Mouse (Mus musculus): Measurements from ENCODE around the gene Tenm3. TPM values are rescaled to one million over a fixed set of nuclear protein-coding genes. Genes with fewer than 3 reads are reported as not detected.

Gene Tenm3
- polyA plus RNA-seq, 1 experiment from 2014 or later, result 4.7 TPM

- Histone ChIP-seq H3K4me2 (ENCODE audit: low read depth, low read length) (no peak overlapping the region), H3K9ac (replicated peaks) (no peak overlapping the region), H3K27ac (ENCODE audit: low read depth) (no peak overlapping the region), H3K27me3 (ENCODE audit: insufficient read depth, low read length) (no peaks in the 10 kb centered on the region), H3K36me3 (replicated peaks; ENCODE audit: insufficient read depth, low read length) (no peaks in the 10 kb centered on the region), H3K4me1 (ENCODE audit: insufficient read depth) (no peaks in the 10 kb centered on the region), H3K9me3 (ENCODE audit: low read length) (no peaks in the 10 kb centered on the region), H3K4me3 (ENCODE audit: low read depth, low read length) (no peak overlapping the region)
- ATAC-seq (no peak), DNase-seq (no peak)
- WGBS (ENCODE audit: insufficient replicate concordance), result 57% methylated on average over 5 of the region's 5 CpGs
- no peak for TF ChIP-seq CTCF (IDR thresholded peaks at IDR 0.05; ENCODE audit: low read depth)
- TF ChIP-seq EP300 (IDR thresholded peaks at IDR 0.05; ENCODE audit: low read depth), result no peak
These were observed 24.4 kb downstream of the Tenm3 start for GRCm38 (mm10) chr8:48819348-48819747.

- H3K4me2 ChIP-seq (ENCODE audit: low read depth, low read length), result no peak overlapping the region
- H3K4me1 ChIP-seq (ENCODE audit: insufficient read depth), result no peaks in the 10 kb centered on the region
- H3K36me3 ChIP-seq (replicated peaks; ENCODE audit: insufficient read depth, low read length), result no peaks in the 10 kb centered on the region
- ATAC-seq, result no peak
- H3K9ac ChIP-seq (replicated peaks), result no peak overlapping the region
- no peak overlapping the region for H3K27ac ChIP-seq (ENCODE audit: low read depth)
- no peaks in the 10 kb centered on the region for H3K27me3 ChIP-seq (ENCODE audit: insufficient read depth, low read length)
- DNase-seq, result no peak
- TF ChIP-seq CTCF (IDR thresholded peaks at IDR 0.05; ENCODE audit: low read depth) (no peak), EP300 (IDR thresholded peaks at IDR 0.05; ENCODE audit: low read depth) (no peak)
- H3K4me3 ChIP-seq (ENCODE audit: low read depth, low read length), result no peak overlapping the region
- no peaks in the 10 kb centered on the region for H3K9me3 ChIP-seq (ENCODE audit: low read length)
- 53% methylated on average over 13 of the region's 13 CpGs for WGBS (ENCODE audit: insufficient replicate concordance)
These were observed 26.8 kb downstream of the Tenm3 start for GRCm38 (mm10) chr8:48816941-48817340.

GRCm38 (mm10) chr8:48812196-48812741 is 31.5 kb downstream of the Tenm3 start:
- no peaks in the 10 kb centered on the region for H3K4me1 ChIP-seq (ENCODE audit: insufficient read depth)
- H3K4me3 ChIP-seq (ENCODE audit: low read depth, low read length), result no peak overlapping the region
- no peaks in the 10 kb centered on the region for H3K27me3 ChIP-seq (ENCODE audit: insufficient read depth, low read length)
- 96% methylated on average over 1 of the region's 1 CpGs for WGBS (ENCODE audit: insufficient replicate concordance)
- no peaks in the 10 kb centered on the region for H3K36me3 ChIP-seq (replicated peaks; ENCODE audit: insufficient read depth, low read length)
- H3K27ac ChIP-seq (ENCODE audit: low read depth), result no peak overlapping the region
- H3K9me3 ChIP-seq (ENCODE audit: low read length), result no peaks in the 10 kb centered on the region
- TF ChIP-seq EP300 (IDR thresholded peaks at IDR 0.05; ENCODE audit: low read depth), result no peak
- no peak for TF ChIP-seq CTCF (IDR thresholded peaks at IDR 0.05; ENCODE audit: low read depth)
- no peak for ATAC-seq
- H3K4me2 ChIP-seq (ENCODE audit: low read depth, low read length), result no peak overlapping the region
- DNase-seq, result no peak
- no peak overlapping the region for H3K9ac ChIP-seq (replicated peaks)

DNA sequence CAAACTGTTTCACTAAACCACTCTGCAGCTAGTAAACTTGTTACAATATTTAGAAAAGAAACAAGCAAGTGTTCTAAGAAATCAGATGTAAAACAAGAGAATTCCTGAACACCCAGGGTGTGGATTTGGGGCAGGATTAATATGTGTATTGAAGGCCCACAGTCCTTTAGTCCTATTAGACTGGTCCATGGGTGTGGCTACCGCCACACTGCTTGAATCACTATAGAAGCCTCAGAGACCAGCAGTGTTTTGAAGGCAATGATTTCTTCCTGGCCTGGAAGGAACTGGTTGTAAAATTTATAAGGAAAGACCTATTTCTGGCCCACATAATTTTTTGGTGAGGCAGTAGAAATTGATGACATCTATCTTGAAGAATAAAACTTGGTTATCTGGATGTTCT is 33.1 kb downstream of the Tenm3 start:
- H3K27ac ChIP-seq (ENCODE audit: low read depth), result no peak overlapping the region
- H3K36me3 ChIP-seq (replicated peaks; ENCODE audit: insufficient read depth, low read length), result no peaks in the 10 kb centered on the region
- H3K4me3 ChIP-seq (ENCODE audit: low read depth, low read length), result no peak overlapping the region
- WGBS (ENCODE audit: insufficient replicate concordance), result 79% methylated on average over 1 of the region's 1 CpGs
- H3K4me1 ChIP-seq (ENCODE audit: insufficient read depth), result no peaks in the 10 kb centered on the region
- ATAC-seq (no peak), DNase-seq (no peak)
- H3K4me2 ChIP-seq (ENCODE audit: low read depth, low read length), result no peak overlapping the region
- H3K9ac ChIP-seq (replicated peaks), result no peak overlapping the region
- no peaks in the 10 kb centered on the region for H3K27me3 ChIP-seq (ENCODE audit: insufficient read depth, low read length)
- no peaks in the 10 kb centered on the region for H3K9me3 ChIP-seq (ENCODE audit: low read length)
- TF ChIP-seq EP300 (IDR thresholded peaks at IDR 0.05; ENCODE audit: low read depth) (no peak), CTCF (IDR thresholded peaks at IDR 0.05; ENCODE audit: low read depth) (no peak)

- DNase-seq, result no peak
- Histone ChIP-seq H3K9me3 (ENCODE audit: low read length) (no peaks in the 10 kb centered on the region), H3K4me1 (ENCODE audit: insufficient read depth) (no peaks in the 10 kb centered on the region), H3K36me3 (replicated peaks; ENCODE audit: insufficient read depth, low read length) (no peaks in the 10 kb centered on the region), H3K27ac (ENCODE audit: low read depth) (no peak overlapping the region), H3K9ac (replicated peaks) (no peak overlapping the region), H3K4me3 (ENCODE audit: low read depth, low read length) (no peak overlapping the region), H3K4me2 (ENCODE audit: low read depth, low read length) (no peak overlapping the region), H3K27me3 (ENCODE audit: insufficient read depth, low read length) (no peaks in the 10 kb centered on the region)
- TF ChIP-seq EP300 (IDR thresholded peaks at IDR 0.05; ENCODE audit: low read depth) (no peak), CTCF (IDR thresholded peaks at IDR 0.05; ENCODE audit: low read depth) (no peak)
- no peak for ATAC-seq
- WGBS (ENCODE audit: insufficient replicate concordance), result 50% methylated on average over 3 of the region's 3 CpGs
These were observed 34.6 kb downstream of the Tenm3 start for GRCm38 (mm10) chr8:48809104-48809503.

DNA sequence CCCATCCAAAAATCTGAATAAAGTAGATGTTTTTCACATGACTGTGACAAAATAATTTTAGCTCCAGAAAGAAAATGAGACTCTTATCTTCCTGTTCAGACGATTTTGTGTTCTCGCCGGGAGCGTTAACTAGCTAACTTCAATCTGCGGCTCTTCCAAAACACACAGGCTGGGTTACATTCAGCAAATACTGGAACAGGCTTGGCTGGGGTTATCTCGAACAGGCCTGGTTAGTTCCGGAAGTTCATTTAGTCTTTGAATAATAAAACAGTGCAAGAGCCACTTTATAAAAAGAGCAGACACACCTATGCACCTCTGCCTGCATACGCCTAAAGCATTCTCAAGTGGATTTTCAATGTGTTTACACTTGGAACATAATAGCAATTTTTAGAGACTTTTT is 40.7 kb downstream of the Tenm3 start:
- Histone ChIP-seq H3K36me3 (replicated peaks; ENCODE audit: insufficient read depth, low read length) (no peaks in the 10 kb centered on the region), H3K27me3 (ENCODE audit: insufficient read depth, low read length) (no peaks in the 10 kb centered on the region), H3K9ac (replicated peaks) (no peak overlapping the region), H3K4me2 (ENCODE audit: low read depth, low read length) (no peak overlapping the region), H3K9me3 (ENCODE audit: low read length) (no peaks in the 10 kb centered on the region), H3K4me1 (ENCODE audit: insufficient read depth) (no peaks in the 10 kb centered on the region), H3K27ac (ENCODE audit: low read depth) (no peak overlapping the region), H3K4me3 (ENCODE audit: low read depth, low read length) (no peak overlapping the region)
- no peak for TF ChIP-seq CTCF (IDR thresholded peaks at IDR 0.05; ENCODE audit: low read depth)
- TF ChIP-seq EP300 (IDR thresholded peaks at IDR 0.05; ENCODE audit: low read depth), result no peak
- no peak for DNase-seq
- WGBS (ENCODE audit: insufficient replicate concordance), result 74% methylated on average over 8 of the region's 8 CpGs
- ATAC-seq, result no peak

GRCm38 (mm10) chr8:48802231-48802630 is 41.5 kb downstream of the Tenm3 start:
- no peak overlapping the region for H3K4me2 ChIP-seq (ENCODE audit: low read depth, low read length)
- H3K4me3 ChIP-seq (ENCODE audit: low read depth, low read length), result no peak overlapping the region
- H3K9ac ChIP-seq (replicated peaks), result no peak overlapping the region
- H3K27ac ChIP-seq (ENCODE audit: low read depth), result no peak overlapping the region
- TF ChIP-seq CTCF (IDR thresholded peaks at IDR 0.05; ENCODE audit: low read depth) (no peak), EP300 (IDR thresholded peaks at IDR 0.05; ENCODE audit: low read depth) (no peak)
- DNase-seq (no peak), ATAC-seq (no peak)
- 79% methylated on average over 8 of the region's 8 CpGs for WGBS (ENCODE audit: insufficient replicate concordance)
- no peaks in the 10 kb centered on the region for H3K9me3 ChIP-seq (ENCODE audit: low read length)
- H3K4me1 ChIP-seq (ENCODE audit: insufficient read depth), result no peaks in the 10 kb centered on the region
- H3K27me3 ChIP-seq (ENCODE audit: insufficient read depth, low read length), result no peaks in the 10 kb centered on the region
- no peaks in the 10 kb centered on the region for H3K36me3 ChIP-seq (replicated peaks; ENCODE audit: insufficient read depth, low read length)

All from liver, postnatal 0 days (tissue).